Mouse (Mus musculus) CH12.LX (cell line): ENCODE measurements at regions not wholly inside any gene's neighbourhood (a gene's known extent, or its start where the extent isn't known, plus 50 kb on each side); places are given as distances from the start of the nearest gene placed in this dataset.
A peak's percentile ranks its signal among the peaks of the same experiment; 100 is the strongest.

Experiments
- DNase-seq: peaks from one replicate; pipeline ENCODE4 v3.0.0-alpha.2; 2013; ENCODE audit errors: extremely low read depth
- H3K27ac ChIP-seq: 2 replicates; pipeline ENCODE4 v1.5.1; 2012; ENCODE audit warnings: low read depth, mild to moderate bottlenecking, control low read depth, moderate library complexity; ENCODE audit not compliant: insufficient read depth
- H3K27me3 ChIP-seq: replicated peaks from 2 replicates; pipeline ENCODE3; 2012; ENCODE audit warnings: inconsistent platforms
- H3K36me3 ChIP-seq, 2 experiments: replicated peaks in 1 of 2; 2 replicates each; pipeline versions ENCODE3 to v1.6.1; 2012; ENCODE audit warnings: inconsistent platforms in 1 of 2, low read length in 1 of 2, mild to moderate bottlenecking in 1 of 2, mixed read lengths in 1 of 2, moderate library complexity in 1 of 2; ENCODE audit not compliant: control insufficient read depth in 1 of 2, insufficient read depth in 1 of 2
- H3K4me1 ChIP-seq, 2 experiments: 2 replicates each; pipeline ENCODE4 v1.6.1; 2012; ENCODE audit warnings: inconsistent platforms in 1 of 2, moderate library complexity in 1 of 2; ENCODE audit not compliant: insufficient read depth in 2 of 2, control insufficient read depth in 1 of 2
- H3K4me2 ChIP-seq: 2 replicates; pipeline ENCODE4 v1.6.1; 2012; ENCODE audit warnings: low read depth, mild to moderate bottlenecking, control low read depth; ENCODE audit not compliant: poor library complexity, insufficient read depth, severe bottlenecking
- H3K4me3 ChIP-seq, 3 experiments: fragments of 150-350 bp in 1 of 3; sonication (generic) in 1 of 3; replicated peaks in 1 of 3; 2 replicates each; pipeline versions ENCODE3 to v1.5.1; 2011 to 2012; ENCODE audit warnings: low read depth in 2 of 3, low read length in 2 of 3, mild to moderate bottlenecking in 2 of 3, moderate library complexity in 2 of 3, control low read depth in 1 of 3, improper control_type of control experiment in 1 of 3, inconsistent platforms in 1 of 3, mixed read lengths in 1 of 3; ENCODE audit not compliant: poor library complexity in 1 of 3
- H3K79me2 ChIP-seq: replicated peaks from 2 replicates; pipeline ENCODE4 v1.6.1; 2012; ENCODE audit warnings: mild to moderate bottlenecking, moderate library complexity; ENCODE audit not compliant: control insufficient read depth, poor library complexity, insufficient read depth, severe bottlenecking; ENCODE audit errors: extremely low read depth
- H3K9ac ChIP-seq: 2 replicates; pipeline ENCODE4 v1.6.1; 2012; ENCODE audit warnings: low read depth, mild to moderate bottlenecking, control low read depth, moderate library complexity; ENCODE audit not compliant: insufficient read depth
- H3K9me3 ChIP-seq: replicated peaks from 2 replicates; pipeline ENCODE3; 2012; ENCODE audit warnings: low read length, inconsistent platforms, mixed read lengths
- CHD2 ChIP-seq: IDR thresholded peaks from 2 replicates; pipeline ENCODE4 v1.6.1; 2011; ENCODE audit warnings: low read length, improper control_type of control experiment
- CTCF ChIP-seq, 2 experiments: IDR thresholded peaks in 1 of 2; conservative IDR thresholded peaks in 1 of 2; 2 replicates each; pipeline ENCODE4 v1.5.1; 2011 to 2012; ENCODE audit warnings: low read depth in 2 of 2, low read length in 2 of 2, improper control_type of control experiment in 1 of 2, inconsistent platforms in 1 of 2, mild to moderate bottlenecking in 1 of 2, moderate library complexity in 1 of 2
- E2F4 ChIP-seq: IDR thresholded peaks from 2 replicates; pipeline ENCODE4 v1.6.1; 2011; ENCODE audit warnings: low read depth, low read length, improper control_type of control experiment; ENCODE audit not compliant: insufficient replicate concordance
- ELF1 ChIP-seq: IDR thresholded peaks from 2 replicates; pipeline ENCODE4 v1.6.1; 2014; ENCODE audit warnings: low read depth, mild to moderate bottlenecking, inconsistent platforms, low read length, improper control_type of control experiment
- EP300 ChIP-seq: IDR thresholded peaks from 2 replicates; pipeline ENCODE4 v1.6.1; 2011; ENCODE audit warnings: low read length, improper control_type of control experiment
- HCFC1 ChIP-seq: IDR thresholded peaks from 2 replicates; pipeline ENCODE4 v1.6.1; 2012; ENCODE audit warnings: low read depth, mild to moderate bottlenecking, inconsistent platforms, low read length, improper control_type of control experiment
- IRF4 ChIP-seq: IDR thresholded peaks from 2 replicates; pipeline ENCODE4 v1.6.1; 2014; ENCODE audit warnings: low read depth, mild to moderate bottlenecking, inconsistent platforms, low read length, improper control_type of control experiment
- MAFK ChIP-seq: IDR thresholded peaks from 2 replicates; pipeline ENCODE4 v1.6.1; 2011; ENCODE audit warnings: low read length, improper control_type of control experiment; ENCODE audit not compliant: insufficient replicate concordance
- MAZ ChIP-seq: IDR thresholded peaks from 2 replicates; pipeline ENCODE4 v1.6.1; 2012; ENCODE audit warnings: low read depth, mild to moderate bottlenecking, inconsistent platforms, low read length, improper control_type of control experiment, moderate library complexity
- MXI1 ChIP-seq: IDR thresholded peaks from 2 replicates; pipeline ENCODE4 v1.6.1; 2011; ENCODE audit warnings: mild to moderate bottlenecking, low read depth, low read length, improper control_type of control experiment
- NELFE ChIP-seq: IDR thresholded peaks from 2 replicates; pipeline ENCODE4 v1.6.1; 2011; ENCODE audit warnings: low read depth, low read length, improper control_type of control experiment
- RAD21 ChIP-seq: IDR thresholded peaks from 2 replicates; pipeline ENCODE4 v1.6.1; 2011; ENCODE audit warnings: low read depth, mild to moderate bottlenecking, low read length, improper control_type of control experiment, moderate library complexity
- RCOR1 ChIP-seq: conservative IDR thresholded peaks from 2 replicates; pipeline ENCODE4 v1.6.1; 2012; ENCODE audit warnings: low read depth, mild to moderate bottlenecking, inconsistent platforms, low read length, improper control_type of control experiment
- SIN3A ChIP-seq: IDR thresholded peaks from 2 replicates; pipeline ENCODE4 v1.6.1; 2012; ENCODE audit warnings: low read length, improper control_type of control experiment, inconsistent platforms
- SMC3 ChIP-seq: IDR thresholded peaks from 2 replicates; pipeline ENCODE4 v1.6.1; 2011; ENCODE audit warnings: low read depth, low read length, improper control_type of control experiment
- TBP ChIP-seq: conservative IDR thresholded peaks from 2 replicates; pipeline ENCODE4 v1.6.1; 2011; ENCODE audit warnings: low read depth, low read length, improper control_type of control experiment
- TCF12 ChIP-seq: IDR thresholded peaks from 2 replicates; pipeline ENCODE4 v1.6.1; 2014; ENCODE audit warnings: low read depth, mild to moderate bottlenecking, inconsistent platforms, low read length, improper control_type of control experiment
- ZC3H11A ChIP-seq: IDR thresholded peaks from 2 replicates; pipeline ENCODE4 v1.6.1; 2012; ENCODE audit warnings: low read depth, mild to moderate bottlenecking, inconsistent platforms, low read length, improper control_type of control experiment
- ZNF384 ChIP-seq: IDR thresholded peaks from 2 replicates; pipeline ENCODE4 v1.6.1; 2012; ENCODE audit warnings: low read depth, low read length, improper control_type of control experiment, inconsistent platforms
- dilution Hi-C: fragments of 300-500 bp; cut with MboI; formaldehyde crosslinking; loops from 2 replicates; pipeline ENCODE4 v1.14.3; 2020; ENCODE audit warnings: low sequenced_read_pairs; ENCODE audit not compliant: extremely low pct_unique_long_range_greater_than_20kb, extremely low pct_ligation_motif_present
- in situ Hi-C: fragments of 300-500 bp; cut with MboI; formaldehyde crosslinking; loops from 3 replicates; pipeline ENCODE4 v1.14.3; 2019; ENCODE audit warnings: low sequenced_read_pairs, low pct_ligation_motif_present, low pct_unique_long_range_greater_than_20kb, mixed read lengths

DNA sequence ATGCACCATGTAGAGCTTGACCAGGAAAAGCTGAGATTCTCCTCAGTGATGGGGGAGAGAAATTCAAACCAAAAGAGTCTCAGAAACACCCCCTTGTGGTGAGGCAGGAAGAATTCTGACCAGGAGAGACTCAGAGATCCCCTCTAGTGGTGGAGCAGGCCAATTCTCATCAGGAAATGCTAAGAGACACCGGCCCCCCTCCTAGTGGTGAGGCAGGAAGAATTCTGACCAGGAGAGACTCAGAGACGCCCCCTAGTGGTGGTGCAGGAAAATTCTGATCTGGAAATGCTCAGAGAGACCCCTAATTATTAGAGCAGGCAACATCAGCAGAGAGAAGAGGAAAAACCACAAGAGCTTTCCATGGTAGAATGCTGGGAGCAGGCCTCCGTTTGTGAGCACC, 303.4 kb downstream of the Dcdc2c start:
- Histone ChIP-seq H3K4me3 (no peak overlapping the region), H3K4me2 (no peak overlapping the region), H3K9ac (no peak overlapping the region), H3K9me3 (no peaks in the 10 kb centered on the region)
- no peak for TF ChIP-seq SIN3A
- no peak for TF ChIP-seq IRF4
- TF ChIP-seq RAD21, result peak; percentile 7
- TF ChIP-seq MXI1, result no peak
- TF ChIP-seq ZC3H11A, result no peak
- TF ChIP-seq ZNF384, result no peak
- TF ChIP-seq HCFC1, result no peak
- TF ChIP-seq NELFE, result peak; percentile 34; the same call in 1 of the 2 replicates
- TF ChIP-seq TBP, result no peak
- TF ChIP-seq SMC3, result peak; percentile 26
- no peak for TF ChIP-seq RCOR1
- peak; percentile 55 to 88; a peak in 3 of 4 replicates for TF ChIP-seq CTCF (conservative IDR thresholded peaks at IDR 0.05 in 1 of 2, IDR thresholded peaks at IDR 0.05 in 1 of 2; ENCODE audit: low read depth in 2 of 2, low read length in 2 of 2)
- no peak for TF ChIP-seq E2F4
- TF ChIP-seq, all 38 proteins: peak for 4
- Histone ChIP-seq H3K36me3 (no peaks in the 10 kb centered on the region), H3K27ac (no peak overlapping the region), H3K27me3 (no peaks in the 10 kb centered on the region), H3K4me1 (no peaks in the 10 kb centered on the region), H3K79me2 (no peaks in the 10 kb centered on the region)
- dilution Hi-C loops (no loop called here), in situ Hi-C loops (no loop called here)
- DNase-seq, result peak; percentile 48

DNA sequence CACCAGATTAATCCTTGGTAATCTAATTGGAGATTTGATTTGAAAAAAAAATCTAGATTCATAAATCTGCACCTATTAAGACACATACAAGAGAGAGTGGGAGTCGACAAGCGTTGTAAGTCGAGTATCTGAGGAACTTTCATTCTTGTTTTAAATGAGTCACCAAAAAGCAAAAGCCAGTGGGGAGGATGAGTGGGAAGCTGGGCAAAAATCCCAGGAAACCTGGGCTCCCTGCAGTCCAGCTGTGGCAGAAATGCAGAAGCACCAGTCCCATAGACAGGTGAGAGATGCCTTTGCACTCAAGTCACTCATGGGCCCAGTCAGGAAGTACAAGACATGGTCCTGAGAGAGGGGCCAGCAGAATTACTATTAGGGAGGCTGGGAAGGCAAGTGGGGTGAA, 303.9 kb downstream of the Dcdc2c start:
- in situ Hi-C loops (no loop called here), dilution Hi-C loops (no loop called here)
- H3K27ac ChIP-seq, result no peak overlapping the region
- no peak for DNase-seq
- H3K36me3 ChIP-seq, result no peaks in the 10 kb centered on the region
- H3K9me3 ChIP-seq, result no peaks in the 10 kb centered on the region
- no peak overlapping the region for H3K4me3 ChIP-seq
- H3K27me3 ChIP-seq, result no peaks in the 10 kb centered on the region
- no peaks in the 10 kb centered on the region for H3K79me2 ChIP-seq
- TF ChIP-seq ZNF384 (no peak), TCF12 (no peak), TBP (no peak), MAFK (no peak), CHD2 (no peak), EP300 (no peak), MAZ (no peak), ELF1 (no peak)
- H3K4me2 ChIP-seq, result no peak overlapping the region
- no peaks in the 10 kb centered on the region for H3K4me1 ChIP-seq
- no peak overlapping the region for H3K9ac ChIP-seq
